ENCODE assay signal across 23 mouse cellular contexts in genomic region chr17:63108035-63108434, GRCm38 (mm10).
DNase-seq lines count a peak whose midpoint lies in the region; ATAC-seq lines count a peak whose summit lies in the region.
"Had no signal": no experiment of that assay in that cellular context is flagged by ENCODE, and none has a peak within 500 bp of the region (broad histone marks: within the 10 kb centered on the region; RNA-seq: fewer than 3 reads in every experiment).

No protein-coding gene starts in this region.

- H3K36me3 ChIP-seq in forebrain, embryonic 12.5 days (replicated peaks): no peaks in the 10 kb centered on the region
- no peaks in the 10 kb centered on the region for H3K36me3 ChIP-seq in forebrain, embryonic 15.5 days
- H3K36me3 ChIP-seq in hindbrain, embryonic 12.5 days: no peaks in the 10 kb centered on the region
- no peaks in the 10 kb centered on the region for H3K36me3 ChIP-seq in hindbrain, embryonic 16.5 days (ENCODE audit: control insufficient read depth, insufficient read depth, low read length)
- H3K36me3 ChIP-seq: embryonic facial prominence, embryonic 13.5 days; heart, embryonic 15.5 days; liver, embryonic 13.5 days; neural tube, embryonic 12.5 days had no signal

- H3K9me3 ChIP-seq in forebrain, embryonic 12.5 days: no peaks in the 10 kb centered on the region
- H3K9me3 ChIP-seq in forebrain, embryonic 15.5 days: no peaks in the 10 kb centered on the region
- H3K9me3 ChIP-seq in hindbrain, embryonic 12.5 days (replicated peaks): no peaks in the 10 kb centered on the region
- no peaks in the 10 kb centered on the region for H3K9me3 ChIP-seq in hindbrain, embryonic 16.5 days (ENCODE audit: control insufficient read depth, low read length)
- H3K9me3 ChIP-seq: embryonic facial prominence, embryonic 13.5 days; heart, embryonic 15.5 days; liver, embryonic 13.5 days; neural tube, embryonic 12.5 days had no signal

- H3K4me3 ChIP-seq in forebrain, embryonic 12.5 days (replicated peaks): no peak overlapping the region
- no peak overlapping the region for H3K4me3 ChIP-seq in forebrain, embryonic 15.5 days
- H3K4me3 ChIP-seq in hindbrain, embryonic 12.5 days: no peak overlapping the region
- H3K4me3 ChIP-seq in hindbrain, embryonic 16.5 days (ENCODE audit: low read length): no peak overlapping the region
- H3K4me3 ChIP-seq: embryonic facial prominence, embryonic 13.5 days; erythroblast, embryonic 14.5 days; gastrocnemius, adult 2 months; heart, embryonic 15.5 days; liver, embryonic 13.5 days; neural tube, embryonic 12.5 days had no signal

- peak; percentile 37 for DNase-seq in embryo, embryonic 10.5 days (ENCODE audit: low spot score)
- DNase-seq in retina, embryonic 14.5 days (ENCODE audit: low spot score): peak; percentile 58
- no peak for DNase-seq in lung, postnatal 4 days
- DNase-seq: adrenal gland, postnatal 10 days; cerebellum, adult 9-10 months; gastrocnemius, adult 2 months; heart, postnatal 36 days; kidney, adult 18-20 months; layer of hippocampus, adult 9-11 months; liver, embryonic 13.5 days; lung, adult 2 months; lung, postnatal 14 days; thymus, adult 18-20 months; thymus, postnatal 36 days had no signal

- H3K27me3 ChIP-seq in forebrain, embryonic 12.5 days: no peaks in the 10 kb centered on the region
- H3K27me3 ChIP-seq in forebrain, embryonic 15.5 days: no peaks in the 10 kb centered on the region
- no peaks in the 10 kb centered on the region for H3K27me3 ChIP-seq in hindbrain, embryonic 12.5 days
- no peaks in the 10 kb centered on the region for H3K27me3 ChIP-seq in hindbrain, embryonic 16.5 days (replicated peaks; ENCODE audit: control insufficient read depth, insufficient read depth, low read length)
- H3K27me3 ChIP-seq: embryonic facial prominence, embryonic 13.5 days; heart, embryonic 15.5 days; liver, embryonic 13.5 days; neural tube, embryonic 12.5 days had no signal

- H3K4me1 ChIP-seq in forebrain, embryonic 12.5 days: peaks cover 28% of the 10 kb centered on the region
- H3K4me1 ChIP-seq in forebrain, embryonic 15.5 days: peaks cover 15% of the 10 kb centered on the region
- peaks cover 12% of the 10 kb centered on the region for H3K4me1 ChIP-seq in hindbrain, embryonic 12.5 days
- peaks cover 5% of the 10 kb centered on the region; the same call in 1 of the 2 replicates for H3K4me1 ChIP-seq in hindbrain, embryonic 16.5 days (ENCODE audit: control insufficient read depth, insufficient read depth, low read depth, low read length)
- H3K4me1 ChIP-seq: heart, embryonic 15.5 days; liver, embryonic 13.5 days had no signal

- H3K27ac ChIP-seq in forebrain, embryonic 12.5 days: no peak overlapping the region
- H3K27ac ChIP-seq in forebrain, embryonic 15.5 days (replicated peaks): no peak overlapping the region
- H3K27ac ChIP-seq in hindbrain, embryonic 12.5 days: no peak overlapping the region
- no peak overlapping the region for H3K27ac ChIP-seq in hindbrain, embryonic 16.5 days (ENCODE audit: low read depth, low read length)
- H3K27ac ChIP-seq: embryonic facial prominence, embryonic 13.5 days; gastrocnemius, adult 2 months; heart, embryonic 15.5 days; liver, embryonic 13.5 days; neural tube, embryonic 12.5 days had no signal

- ATAC-seq in forebrain, embryonic 12.5 days (ENCODE audit: low FRiP score): 0 out of 2 replicates have a peak, but pooled peaks have one; percentile 50
- no peak for ATAC-seq in forebrain, embryonic 15.5 days (replicated peaks)
- ATAC-seq in hindbrain, embryonic 12.5 days (ENCODE audit: low FRiP score): peak; percentile 35; the same call in 1 of the 2 replicates
- no peak for ATAC-seq in hindbrain, embryonic 16.5 days
- ATAC-seq: inflammation-experienced regulatory T-cells, adult 6 months had no signal

- no peak overlapping the region for H3K4me2 ChIP-seq in forebrain, embryonic 12.5 days
- H3K4me2 ChIP-seq in forebrain, embryonic 15.5 days (replicated peaks): no peak overlapping the region
- no peak overlapping the region for H3K4me2 ChIP-seq in hindbrain, embryonic 12.5 days (replicated peaks)
- no peak overlapping the region for H3K4me2 ChIP-seq in hindbrain, embryonic 16.5 days (ENCODE audit: low read length)
- H3K4me2 ChIP-seq: embryonic facial prominence, embryonic 13.5 days; heart, embryonic 15.5 days; liver, embryonic 13.5 days; neural tube, embryonic 12.5 days had no signal

- WGBS in forebrain, embryonic 12.5 days: 36% methylated on average over 5 of the region's 5 CpGs
- 31% methylated on average over 5 of the region's 5 CpGs for WGBS in forebrain, embryonic 15.5 days
- WGBS in hindbrain, embryonic 12.5 days: 57% methylated on average over 5 of the region's 5 CpGs
- 46% methylated on average over 5 of the region's 5 CpGs for WGBS in hindbrain, embryonic 16.5 days

- H3K9ac ChIP-seq in forebrain, embryonic 12.5 days: no peak overlapping the region
- no peak overlapping the region for H3K9ac ChIP-seq in forebrain, embryonic 15.5 days (replicated peaks)
- H3K9ac ChIP-seq in hindbrain, embryonic 12.5 days: no peak overlapping the region
- H3K9ac ChIP-seq in hindbrain, embryonic 16.5 days (ENCODE audit: low read depth, low read length): no peak overlapping the region
- H3K9ac ChIP-seq: embryonic facial prominence, embryonic 13.5 days; heart, embryonic 15.5 days; liver, embryonic 13.5 days; neural tube, embryonic 12.5 days had no signal

Comparison
In these comparisons a context has a peak if more than half of its experiments do, and no peak if none do; other contexts are left out.
1. ATAC-seq: peak in forebrain, embryonic 12.5 days (single experiment) and hindbrain, embryonic 12.5 days (single experiment); none in forebrain, embryonic 15.5 days (single experiment) and hindbrain, embryonic 16.5 days (single experiment).
2. DNase-seq: peak in embryo, embryonic 10.5 days (single experiment) and retina, embryonic 14.5 days (single experiment); none in lung, postnatal 4 days (0 of 2).